Mouse (Mus musculus): Measurements from ENCODE around the gene Tmem161b.

GRCm38 (mm10) chr13:84255047-84255446, 33.0 kb downstream of the Tmem161b start:
- TF ChIP-seq CTCF (IDR thresholded peaks at IDR 0.05; ENCODE audit: insufficient read depth, low read length) (no peak), POLR2A (IDR thresholded peaks at IDR 0.05; ENCODE audit: borderline replicate concordance, extremely low read depth, low read depth, low read length) (no peak)

Data from lung, adult 2 months (tissue).